Mouse (Mus musculus): ENCODE measurements at regions not wholly inside any gene's neighbourhood (a gene's known extent, or its start where the extent isn't known, plus 50 kb on each side); places are given as distances from the start of the nearest gene placed in this dataset.

DNA sequence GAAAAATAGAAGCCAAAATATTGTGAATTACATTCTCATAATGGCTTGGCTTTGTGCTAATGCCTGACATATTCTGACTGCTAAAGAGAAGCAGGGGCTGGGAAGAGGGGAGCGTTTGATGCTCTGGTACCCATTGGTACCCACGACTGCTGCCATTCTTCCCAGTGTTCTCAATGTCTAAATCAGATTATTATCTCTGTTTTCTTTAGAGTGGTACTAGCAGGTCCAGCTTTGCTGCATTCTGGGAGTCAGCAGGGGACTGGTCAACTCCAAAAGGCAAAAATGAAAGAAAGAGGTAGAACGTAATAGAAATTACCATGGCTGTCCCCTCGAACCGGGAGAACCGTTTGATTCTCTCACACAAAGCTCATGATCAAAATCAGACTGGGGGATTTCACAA lies 62.6 kb upstream of the Otx2 start:
- no peak for ATAC-seq (ENCODE audit: insufficient read depth)
- no peaks in the 10 kb centered on the region for H3K9me3 ChIP-seq (replicated peaks)
- H3K4me3 ChIP-seq (replicated peaks): no peak overlapping the region
- no peak overlapping the region for H3K27ac ChIP-seq (replicated peaks)
- 68% methylated on average over 6 of the region's 6 CpGs for WGBS (ENCODE audit: insufficient replicate concordance)
- no peaks in the 10 kb centered on the region for H3K36me3 ChIP-seq (replicated peaks)
- H3K4me2 ChIP-seq: no peak overlapping the region
- H3K4me1 ChIP-seq (replicated peaks): no peaks in the 10 kb centered on the region
- H3K9ac ChIP-seq: no peak overlapping the region
- no peaks in the 10 kb centered on the region for H3K27me3 ChIP-seq

DNA sequence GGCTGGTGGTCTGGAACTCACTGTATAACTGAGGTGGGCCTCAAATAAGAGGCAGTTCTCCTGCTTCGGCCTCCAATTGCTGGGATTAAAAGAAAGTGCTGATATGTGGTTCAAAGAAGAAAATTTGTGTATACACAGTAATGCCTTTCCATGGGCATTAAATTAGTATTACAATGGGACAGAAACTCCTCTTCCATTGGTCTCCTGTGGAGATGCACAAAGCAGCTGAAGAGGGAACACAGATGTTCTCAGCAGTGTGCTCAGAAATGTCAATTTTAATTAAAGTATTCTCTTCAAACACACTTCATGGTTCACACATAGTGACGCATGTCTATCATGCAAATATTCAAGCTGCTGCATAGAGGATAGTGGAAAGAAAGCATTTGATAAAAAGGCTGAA lies 56.4 kb upstream of the Otx2 start:
- no peak overlapping the region for H3K4me2 ChIP-seq
- no peaks in the 10 kb centered on the region for H3K4me1 ChIP-seq (replicated peaks)
- WGBS (ENCODE audit: insufficient replicate concordance): 59% methylated on average over 2 of the region's 2 CpGs
- no peak overlapping the region for H3K4me3 ChIP-seq (replicated peaks)
- no peaks in the 10 kb centered on the region for H3K27me3 ChIP-seq
- no peaks in the 10 kb centered on the region for H3K9me3 ChIP-seq (replicated peaks)
- H3K36me3 ChIP-seq (replicated peaks): no peaks in the 10 kb centered on the region
- no peak overlapping the region for H3K27ac ChIP-seq (replicated peaks)
- no peak for ATAC-seq (ENCODE audit: insufficient read depth)
- H3K9ac ChIP-seq: no peak overlapping the region

All from liver, embryonic 15.5 days (tissue).